Mouse (Mus musculus) heart, postnatal 25 days (tissue): ENCODE measurements around the gene Umad1. TPM values are rescaled to one million over a fixed set of nuclear protein-coding genes. Genes with fewer than 3 reads are reported as not detected.

Experiments
- DNase-seq: peaks from one replicate; pipeline ENCODE4 v3.0.0; 2022; ENCODE audit warnings: low spot score
- intact Hi-C: fragments of 180-260 bp; cut with DNase I; formaldehyde crosslinking; loops from one replicate; pipeline ENCODE4 v1.15.1; 2025
- total RNA-seq, 2 experiments: library from RNA; stranded (reverse); gene quantifications; 2 replicates each; pipeline ENCODE4 v1.2.3; 2021

Gene Umad1
- 10 to 100 TPM in 1 of 2 experiments, 1 to 10 TPM in 1; 9.9 to 12.9 TPM for total RNA-seq

- peak; percentile 96 for DNase-seq
- intact Hi-C loops: loop anchor here (5.0 kb wide), 1 partner anchor 47 kb away; no protein-coding TSS in a partner anchor
Measured at GRCm38 (mm10) chr6:8259004-8259666, at the start of gene Umad1, which contains the start of the genes Rpa3 and Gm45062. Gene Umad1, plus strand, starts transcription at chr6:8259288. Gene Rpa3, minus strand, starts transcription at chr6:8259173. Gene Gm45062, plus strand, starts transcription at chr6:8259450.

DNA sequence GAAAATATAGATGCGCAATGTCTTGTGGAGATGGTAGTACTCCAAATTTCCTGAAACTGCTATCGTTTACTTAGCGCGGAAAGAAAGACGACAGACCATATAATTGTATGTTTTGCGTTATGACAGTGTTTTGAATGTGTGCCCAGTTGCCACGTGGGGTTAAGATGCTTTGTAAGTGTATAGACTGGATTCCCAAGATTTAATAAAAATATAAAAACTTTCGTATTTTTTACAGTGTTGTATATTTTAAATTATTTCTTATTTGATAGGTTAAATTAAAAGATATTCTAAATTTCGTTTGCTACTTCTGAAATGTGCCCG is 49.3 kb upstream of the Umad1 start:
- DNase-seq: no peak
- intact Hi-C loops: loop anchor here (5.0 kb wide), 1 partner anchor 47 kb away; the partner anchor contains the start of genes Gm45062, Rpa3 and Umad1

DNA sequence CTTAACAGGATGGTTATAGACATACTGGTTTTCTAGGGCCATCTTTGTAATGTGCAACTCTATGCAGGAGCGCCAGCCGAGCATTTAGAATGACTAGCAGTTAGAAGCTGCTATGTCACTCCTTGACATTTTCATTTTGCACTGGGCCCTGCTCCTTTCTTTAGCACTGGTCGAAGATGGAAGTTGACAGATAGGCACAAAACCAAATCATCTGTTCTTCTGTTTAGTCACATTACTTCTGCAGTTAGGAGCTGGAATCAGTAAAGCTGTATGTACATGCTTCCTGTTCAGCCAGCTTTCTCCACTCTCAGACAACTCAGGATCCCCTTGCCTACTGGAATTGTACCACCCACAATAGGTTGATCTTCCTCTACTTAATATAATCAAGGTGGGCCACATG is 48.4 kb upstream of the Umad1 start:
- DNase-seq: no peak
- intact Hi-C loops: loop anchor here (5.0 kb wide), 1 partner anchor 47 kb away; the partner anchor contains the start of genes Gm45062, Rpa3 and Umad1

- no peak for DNase-seq
- intact Hi-C loops: no loop called here
Measured at GRCm38 (mm10) chr6:8227035-8227434, 32.1 kb upstream of the Umad1 start.

- intact Hi-C loops: no loop called here
- DNase-seq: no peak
Measured at GRCm38 (mm10) chr6:8228596-8228995, 30.5 kb upstream of the Umad1 start.

- intact Hi-C loops: loop anchor here (5.0 kb wide), 1 partner anchor 46 kb away; no protein-coding TSS in a partner anchor
Measured at GRCm38 (mm10) chr6:8258316-8258715, 772 bp upstream of the Umad1 start.

GRCm38 (mm10) chr6:8259667-8260044 is 568 bp downstream of the Umad1 start:
- no peak for DNase-seq
- intact Hi-C loops: loop anchor here (5.0 kb wide), 1 partner anchor 47 kb away; no protein-coding TSS in a partner anchor

More at GRCm38 (mm10) chr6:8258316-8258715, 772 bp upstream of the Umad1 start:
- DNase-seq: no peak

GRCm38 (mm10) chr6:8271047-8271446 is 12.0 kb downstream of the Umad1 start:
- no peak for DNase-seq
- intact Hi-C loops: loop anchor here (5.0 to 10.0 kb wide), 3 partner anchors 204 to 564 kb away; partner anchors contain the start of gene Glcci1

GRCm38 (mm10) chr6:8274387-8275054 is 15.4 kb downstream of the Umad1 start:
- no peak for DNase-seq
- intact Hi-C loops: loop anchor here (2.0 to 10.0 kb wide), 4 partner anchors 207 to 560 kb away; partner anchors contain the start of gene Glcci1

- intact Hi-C loops: loop anchor here (2.0 to 10.0 kb wide), 3 partner anchors 230 to 560 kb away; partner anchors contain the start of gene Glcci1
- peak; percentile 7 for DNase-seq
Measured at GRCm38 (mm10) chr6:8275098-8275497, 16.0 kb downstream of the Umad1 start.

- intact Hi-C loops: loop anchor here (10.0 kb wide), 2 partner anchors 228 to 558 kb away; partner anchors contain the start of gene Glcci1
- no peak for DNase-seq
Measured at GRCm38 (mm10) chr6:8276431-8276830, 17.3 kb downstream of the Umad1 start.

DNA sequence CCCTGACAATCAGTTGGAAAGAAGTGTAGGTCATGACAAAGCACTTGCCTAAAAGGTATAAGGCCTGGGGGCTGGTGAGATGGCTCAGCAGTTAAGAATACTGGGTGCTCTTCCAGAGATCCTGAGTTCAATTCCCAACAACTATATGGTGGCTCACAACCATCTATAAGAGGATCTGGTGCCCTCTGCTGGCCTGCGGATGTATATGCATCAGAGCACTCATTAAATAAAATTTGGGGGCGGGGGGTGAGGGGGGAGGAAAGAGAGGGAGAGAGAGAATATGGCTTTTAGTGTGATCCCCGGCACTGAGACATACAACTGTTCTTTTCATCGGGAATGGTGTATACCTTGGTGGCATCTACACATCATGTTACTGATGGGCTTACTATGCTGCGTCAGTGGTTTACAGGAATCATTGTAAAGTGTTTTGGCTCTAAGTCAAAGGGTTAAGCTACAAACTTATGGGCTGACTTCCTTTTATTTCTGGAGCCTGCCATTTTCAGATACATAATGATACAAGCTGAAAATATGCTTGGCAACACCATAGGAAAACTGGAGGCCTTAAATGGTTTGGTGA is 19.4 kb downstream of the Umad1 start:
- intact Hi-C loops: loop anchor here (10.0 kb wide), 2 partner anchors 226 to 556 kb away; partner anchors contain the start of gene Glcci1
- no peak for DNase-seq

- intact Hi-C loops: no loop called here
- DNase-seq: no peak
Measured at GRCm38 (mm10) chr6:8283255-8283654, 24.2 kb downstream of the Umad1 start.

DNA sequence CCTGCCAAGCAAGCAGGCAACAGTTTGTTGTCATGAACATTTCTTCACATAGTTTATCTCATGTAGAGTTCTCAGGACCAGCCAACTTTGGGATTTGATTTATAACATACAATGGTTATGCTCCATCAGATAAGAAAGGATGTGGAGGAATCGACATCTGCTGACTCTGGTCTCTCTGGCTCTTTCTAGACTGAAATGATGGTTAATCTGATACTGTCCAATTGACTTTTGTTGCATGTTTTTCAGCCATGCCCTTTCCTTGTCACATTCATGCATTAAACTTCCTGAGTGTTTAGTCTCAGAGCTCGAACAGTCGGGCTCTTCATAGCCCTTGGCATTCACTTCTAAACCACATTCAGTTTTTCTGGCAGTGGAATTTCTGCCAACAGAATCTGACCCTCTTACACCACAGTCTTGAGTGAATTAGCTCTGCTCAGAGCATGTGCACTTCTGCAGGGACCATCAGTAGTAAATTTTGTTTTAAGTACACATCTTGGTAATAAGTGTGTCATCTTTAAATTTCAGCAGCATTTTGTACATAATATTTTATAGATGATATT is 26.4 kb downstream of the Umad1 start:
- intact Hi-C loops: no loop called here
- no peak for DNase-seq

DNA sequence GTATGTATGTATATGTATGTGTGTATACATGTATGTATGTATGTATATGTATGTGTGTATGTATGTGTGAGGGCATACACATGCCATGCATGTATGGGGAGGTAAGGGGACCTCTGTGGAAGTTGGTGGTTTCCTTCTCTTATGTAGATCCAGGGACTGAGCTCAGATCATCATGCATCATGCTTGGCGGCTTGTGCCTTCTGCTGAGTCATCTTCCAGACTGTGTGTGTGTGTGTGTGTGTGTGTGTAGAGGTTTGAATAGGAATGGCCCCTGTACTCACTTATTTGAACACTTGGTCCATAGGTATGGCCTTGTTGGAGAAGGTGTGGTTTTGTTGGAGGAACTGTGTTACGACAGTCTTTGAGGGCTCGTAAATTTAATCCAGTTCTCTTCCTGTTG is 27.1 kb downstream of the Umad1 start:
- intact Hi-C loops: no loop called here
- DNase-seq: no peak

DNA sequence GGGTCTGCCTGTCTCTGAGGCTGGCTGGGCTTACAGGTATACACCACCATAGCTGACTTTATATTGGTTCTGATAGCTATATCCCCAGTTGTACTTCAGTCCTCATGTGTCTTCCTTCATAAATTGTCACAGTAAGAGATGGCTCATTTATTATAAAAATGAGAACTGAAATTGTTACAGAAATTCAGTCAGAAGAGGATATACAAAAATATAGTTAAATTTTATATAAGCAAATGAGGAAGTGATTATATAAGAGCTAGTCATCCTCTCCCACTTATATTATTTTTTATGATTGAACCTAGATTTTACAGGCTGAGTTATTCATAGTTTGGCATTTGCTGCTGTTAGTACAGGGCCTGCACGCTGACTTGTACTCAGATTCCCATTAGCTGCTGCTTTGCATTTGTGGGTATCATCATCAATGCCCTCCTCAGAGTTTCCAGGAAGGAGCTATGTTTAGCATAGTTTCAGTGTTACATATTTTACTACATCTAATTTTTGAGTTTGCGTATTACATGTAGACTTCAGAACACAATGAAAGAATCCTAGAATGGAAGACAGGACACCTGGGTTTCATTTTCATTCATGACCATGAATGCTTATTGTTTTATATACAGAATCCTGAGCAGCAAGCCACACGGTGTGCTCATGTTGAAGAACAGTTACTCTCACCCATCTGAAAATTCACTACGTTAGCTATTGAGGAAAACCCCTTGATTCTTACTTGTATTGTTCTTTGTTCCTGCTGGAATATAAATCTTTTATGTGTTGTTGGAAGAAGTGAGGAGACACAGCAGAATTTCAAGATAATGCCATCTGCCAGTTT is 29.9 kb downstream of the Umad1 start:
- DNase-seq: no peak
- intact Hi-C loops: no loop called here

- intact Hi-C loops: no loop called here
- no peak for DNase-seq
Measured at GRCm38 (mm10) chr6:8294048-8294784, 35.1 kb downstream of the Umad1 start.

GRCm38 (mm10) chr6:8299066-8299863 is 40.2 kb downstream of the Umad1 start:
- intact Hi-C loops: no loop called here
- DNase-seq: no peak
